Mouse (Mus musculus): ENCODE results near the gene Ccdc77. TPM values are rescaled to one million over a fixed set of nuclear protein-coding genes. Genes with fewer than 3 reads are reported as not detected.
A peak's percentile ranks its signal among the peaks of the same experiment; 100 is the strongest.

Gene Ccdc77
- 17.6 and 22.7 TPM in 2 replicates for polyA plus RNA-seq (2014; fragmentation: Nextera tagmentation; extraction: Ambion mirVana)

DNA sequence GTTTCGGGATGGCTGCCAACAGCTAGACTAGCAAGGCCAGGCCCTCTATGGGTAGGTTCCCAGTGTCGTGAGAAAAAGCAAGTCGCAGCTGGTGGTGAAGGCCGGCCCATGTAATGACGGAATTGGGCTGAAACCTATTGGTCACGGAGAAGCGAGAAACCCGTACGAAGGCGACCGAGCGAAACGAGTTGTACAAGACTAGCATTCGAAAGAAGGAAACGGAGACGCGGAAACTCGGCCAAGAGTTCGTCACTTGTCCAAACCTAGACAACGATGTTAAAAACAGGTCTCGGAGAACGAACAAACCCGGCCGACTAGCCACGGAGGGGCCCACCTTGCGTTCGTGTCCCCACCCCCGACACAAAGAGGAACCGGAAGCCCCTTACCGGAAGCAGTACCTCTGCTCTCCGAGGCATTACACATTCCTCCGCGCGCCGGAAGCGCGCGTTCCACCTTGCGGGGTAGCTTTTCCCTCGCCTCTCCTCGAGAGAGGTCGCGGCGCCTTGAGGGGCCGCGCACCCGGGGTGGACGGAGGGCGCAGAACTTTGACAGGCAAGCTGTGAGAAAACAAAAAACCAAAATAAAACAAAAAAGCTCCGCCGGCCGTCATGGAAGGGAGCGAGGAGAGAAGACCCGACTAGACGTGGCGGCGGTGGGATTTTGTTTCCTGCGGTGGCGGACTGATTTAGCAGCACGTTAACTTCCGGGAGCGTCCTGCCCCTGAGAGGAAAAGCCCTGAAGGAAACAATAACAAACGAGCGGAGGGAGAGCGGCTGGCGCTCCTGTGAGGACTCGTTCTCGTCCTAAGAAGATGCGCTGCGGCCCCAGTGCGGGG, at the start of gene Ccdc77, which contains the start of gene Kdm5a:
TSS of gene Ccdc77 (minus strand) at position 687 of the 835 bp plus-strand sequence.
TSS of gene Kdm5a (plus strand) at position 437 of the 835 bp plus-strand sequence.
- Histone ChIP-seq H3K36me3 (ENCODE audit: control insufficient read depth, insufficient read depth, low read length) (peaks cover 26% of the 10 kb centered on the region), H3K27ac (replicated peaks; ENCODE audit: low read depth, low read length) (peak within 1 kb of the TSS; percentile 94), H3K9me3 (ENCODE audit: control insufficient read depth, low read length) (no peaks in the 10 kb centered on the region), H3K9ac (ENCODE audit: low read depth, low read length) (peak within 1 kb of the TSS; percentile 90), H3K4me1 (ENCODE audit: control insufficient read depth, insufficient read depth, low read length) (peaks cover 15% of the 10 kb centered on the region), H3K4me3 (ENCODE audit: low read depth, low read length) (peak within 1 kb of the TSS; percentile 87), H3K27me3 (replicated peaks; ENCODE audit: control insufficient read depth, insufficient read depth, low read length) (no peaks in the 10 kb centered on the region), H3K4me2 (ENCODE audit: low read depth, low read length) (peak within 1 kb of the TSS; percentile 82)
- WGBS, result under 1% methylated on average over 70 of the region's 71 CpGs
- DNase-seq (ENCODE audit: low spot score), result peak; percentile 98
- ATAC-seq (ENCODE audit: low read depth), result peak; percentile 97

DNA sequence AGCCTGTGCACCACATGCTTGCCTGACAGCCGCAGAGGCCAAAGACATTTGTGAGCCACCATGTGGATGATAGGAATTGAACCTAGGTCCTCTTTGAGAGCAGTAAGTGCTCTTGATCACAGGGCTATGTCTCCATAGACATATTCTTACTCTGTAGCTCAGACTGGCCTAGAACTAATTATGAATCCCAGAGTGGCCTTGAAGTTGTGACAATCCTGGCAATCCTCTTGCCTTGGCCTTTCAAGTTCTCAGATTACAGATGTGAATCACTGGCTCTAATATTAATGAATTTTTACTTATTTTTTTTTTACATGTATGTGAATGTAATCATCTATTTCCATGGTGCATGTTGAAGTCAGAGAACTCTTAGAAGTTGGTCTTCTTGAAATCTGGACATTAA, 39.8 kb upstream of the Ccdc77 start:
- Histone ChIP-seq H3K9ac (ENCODE audit: low read depth, low read length) (no peak overlapping the region), H3K36me3 (ENCODE audit: control insufficient read depth, insufficient read depth, low read length) (peaks cover 91% of the 10 kb centered on the region)
- ATAC-seq (ENCODE audit: low read depth), result no peak

DNA sequence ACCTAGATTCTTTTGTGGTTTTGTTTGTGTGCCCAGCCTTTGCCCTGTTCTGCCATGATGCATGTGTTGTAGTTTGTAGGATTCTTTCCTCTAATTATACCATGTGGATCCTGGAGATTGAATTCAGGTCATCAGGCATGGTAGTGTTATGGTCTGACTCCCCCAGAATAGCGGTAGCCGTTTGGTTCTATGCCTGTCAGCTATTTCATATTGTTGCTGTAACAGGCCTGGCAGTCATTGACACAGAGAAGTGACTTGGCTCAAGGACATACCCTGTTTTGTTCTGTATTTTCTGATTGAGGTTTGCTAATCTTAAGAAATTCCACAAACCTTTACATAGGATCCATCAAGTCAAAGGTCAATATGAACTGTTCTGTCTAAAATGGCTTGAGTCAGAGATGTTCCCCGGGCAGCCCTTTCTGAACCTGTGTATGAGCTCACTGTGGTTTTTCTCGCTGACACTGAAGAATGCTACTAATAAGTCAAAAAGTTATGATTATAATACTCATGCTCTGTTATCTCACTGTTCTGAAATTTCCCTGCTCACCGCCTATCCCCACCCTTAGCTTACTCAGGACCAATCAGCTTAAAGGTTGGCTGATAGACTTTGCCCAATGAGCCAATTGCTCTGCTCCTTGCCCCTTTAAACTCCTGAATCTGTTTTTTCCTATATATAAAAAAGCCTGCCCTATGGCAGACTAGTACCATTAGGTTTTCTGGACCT, 31.6 kb upstream of the Ccdc77 start:
- Histone ChIP-seq H3K4me1 (ENCODE audit: control insufficient read depth, insufficient read depth, low read length) (no peaks in the 10 kb centered on the region), H3K9me3 (ENCODE audit: control insufficient read depth, low read length) (no peaks in the 10 kb centered on the region), H3K27ac (replicated peaks; ENCODE audit: low read depth, low read length) (no peak overlapping the region), H3K36me3 (ENCODE audit: control insufficient read depth, insufficient read depth, low read length) (peaks cover 87% of the 10 kb centered on the region), H3K4me2 (ENCODE audit: low read depth, low read length) (no peak overlapping the region), H3K4me3 (ENCODE audit: low read depth, low read length) (no peak overlapping the region), H3K27me3 (replicated peaks; ENCODE audit: control insufficient read depth, insufficient read depth, low read length) (no peaks in the 10 kb centered on the region), H3K9ac (ENCODE audit: low read depth, low read length) (no peak overlapping the region)
- ATAC-seq (ENCODE audit: low read depth) (no peak), DNase-seq (ENCODE audit: low spot score) (no peak)
- 92% methylated on average over 5 of the region's 5 CpGs for WGBS

More for the DNA sequence above, 39.8 kb upstream of the Ccdc77 start:
- Histone ChIP-seq H3K4me1 (ENCODE audit: control insufficient read depth, insufficient read depth, low read length) (no peaks in the 10 kb centered on the region), H3K27ac (replicated peaks; ENCODE audit: low read depth, low read length) (no peak overlapping the region), H3K4me2 (ENCODE audit: low read depth, low read length) (no peak overlapping the region), H3K9me3 (ENCODE audit: control insufficient read depth, low read length) (no peaks in the 10 kb centered on the region), H3K4me3 (ENCODE audit: low read depth, low read length) (no peak overlapping the region), H3K27me3 (replicated peaks; ENCODE audit: control insufficient read depth, insufficient read depth, low read length) (no peaks in the 10 kb centered on the region)
- 97% methylated on average over 1 of the region's 1 CpGs for WGBS
- DNase-seq (ENCODE audit: low spot score), result no peak

DNA sequence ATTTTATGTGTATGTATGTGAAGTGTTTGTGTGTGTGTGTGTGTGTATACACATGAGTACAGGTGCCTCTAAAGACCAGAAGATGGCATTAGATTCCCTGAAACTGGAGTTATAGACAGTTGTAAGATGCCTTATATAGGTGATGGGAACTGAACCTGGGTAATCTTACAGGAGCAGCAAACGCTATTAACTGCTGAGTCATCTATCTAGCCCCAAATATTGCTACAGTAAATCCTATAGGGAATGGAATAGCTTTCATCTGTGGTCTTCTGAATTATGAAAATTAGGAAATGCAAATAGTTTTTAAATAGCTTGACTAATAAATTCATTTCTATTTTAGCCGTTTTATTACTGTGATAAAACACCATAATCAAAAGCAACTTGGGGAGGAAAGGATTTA, 28.6 kb upstream of the Ccdc77 start:
- DNase-seq (ENCODE audit: low spot score), result no peak
- Histone ChIP-seq H3K4me2 (ENCODE audit: low read depth, low read length) (no peak overlapping the region), H3K9me3 (ENCODE audit: control insufficient read depth, low read length) (no peaks in the 10 kb centered on the region), H3K27me3 (replicated peaks; ENCODE audit: control insufficient read depth, insufficient read depth, low read length) (no peaks in the 10 kb centered on the region), H3K27ac (replicated peaks; ENCODE audit: low read depth, low read length) (no peak overlapping the region), H3K4me1 (ENCODE audit: control insufficient read depth, insufficient read depth, low read length) (no peaks in the 10 kb centered on the region), H3K9ac (ENCODE audit: low read depth, low read length) (no peak overlapping the region), H3K36me3 (ENCODE audit: control insufficient read depth, insufficient read depth, low read length) (peaks cover 94% of the 10 kb centered on the region), H3K4me3 (ENCODE audit: low read depth, low read length) (no peak overlapping the region)
- no peak for ATAC-seq (ENCODE audit: low read depth)
- WGBS, result 93% methylated on average over 2 of the region's 2 CpGs

DNA sequence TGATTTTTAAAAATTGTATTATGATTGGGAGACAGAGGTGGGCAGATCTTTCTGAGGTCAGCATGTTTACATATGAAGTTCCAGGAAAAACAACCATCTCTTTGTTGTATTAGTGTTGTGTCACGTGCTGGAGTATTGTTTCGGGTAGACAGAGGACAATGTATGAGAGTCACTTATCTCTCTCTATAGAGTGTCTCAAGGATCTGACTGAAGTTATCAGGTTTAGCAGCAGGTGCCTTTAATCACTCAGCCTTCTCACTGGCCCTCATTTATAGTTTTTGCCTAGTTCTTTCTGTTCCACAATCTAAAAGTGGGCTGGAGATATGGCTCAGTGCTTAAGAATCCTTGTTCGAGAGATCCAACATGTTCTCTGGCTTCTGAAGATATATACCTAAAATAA, 25.9 kb upstream of the Ccdc77 start:
- Histone ChIP-seq H3K27ac (replicated peaks; ENCODE audit: low read depth, low read length) (no peak overlapping the region), H3K36me3 (ENCODE audit: control insufficient read depth, insufficient read depth, low read length) (peaks cover 83% of the 10 kb centered on the region), H3K9me3 (ENCODE audit: control insufficient read depth, low read length) (no peaks in the 10 kb centered on the region), H3K27me3 (replicated peaks; ENCODE audit: control insufficient read depth, insufficient read depth, low read length) (no peaks in the 10 kb centered on the region), H3K4me3 (ENCODE audit: low read depth, low read length) (no peak overlapping the region), H3K4me2 (ENCODE audit: low read depth, low read length) (no peak overlapping the region), H3K9ac (ENCODE audit: low read depth, low read length) (no peak overlapping the region), H3K4me1 (ENCODE audit: control insufficient read depth, insufficient read depth, low read length) (no peaks in the 10 kb centered on the region)
- no peak for ATAC-seq (ENCODE audit: low read depth)
- DNase-seq (ENCODE audit: low spot score), result no peak
- 88% methylated on average over 3 of the region's 3 CpGs for WGBS

DNA sequence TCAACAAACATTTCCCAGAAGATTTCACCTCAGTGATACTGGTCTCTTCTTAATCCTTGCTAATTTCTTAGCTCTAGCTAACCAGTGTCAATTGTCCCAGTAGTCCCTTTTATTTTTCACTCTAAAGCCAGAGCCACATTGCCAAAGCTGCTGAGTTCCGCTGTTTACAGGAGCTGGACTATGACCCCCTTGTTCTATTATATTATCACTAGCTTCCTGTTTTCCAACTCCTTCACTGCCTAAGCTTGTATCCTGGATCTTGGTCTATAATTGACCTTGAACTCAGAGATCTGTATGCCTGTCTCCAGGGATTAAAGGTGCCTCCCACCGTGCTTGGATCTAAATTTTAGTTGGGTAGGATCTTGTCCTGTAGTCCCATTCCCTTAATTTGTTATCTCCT, 12.6 kb upstream of the Ccdc77 start:
- ATAC-seq (ENCODE audit: low read depth) (no peak), DNase-seq (ENCODE audit: low spot score) (no peak)
- Histone ChIP-seq H3K4me1 (ENCODE audit: control insufficient read depth, insufficient read depth, low read length) (no peaks in the 10 kb centered on the region), H3K4me3 (ENCODE audit: low read depth, low read length) (no peak overlapping the region), H3K27ac (replicated peaks; ENCODE audit: low read depth, low read length) (no peak overlapping the region), H3K4me2 (ENCODE audit: low read depth, low read length) (no peak overlapping the region), H3K27me3 (replicated peaks; ENCODE audit: control insufficient read depth, insufficient read depth, low read length) (no peaks in the 10 kb centered on the region), H3K36me3 (ENCODE audit: control insufficient read depth, insufficient read depth, low read length) (peaks cover 86% of the 10 kb centered on the region), H3K9ac (ENCODE audit: low read depth, low read length) (no peak overlapping the region), H3K9me3 (ENCODE audit: control insufficient read depth, low read length) (0 out of 2 replicates have a peak, but pooled peaks cover 3% of the 10 kb centered on the region)
- WGBS, result 97% methylated on average over 2 of the region's 2 CpGs

DNA sequence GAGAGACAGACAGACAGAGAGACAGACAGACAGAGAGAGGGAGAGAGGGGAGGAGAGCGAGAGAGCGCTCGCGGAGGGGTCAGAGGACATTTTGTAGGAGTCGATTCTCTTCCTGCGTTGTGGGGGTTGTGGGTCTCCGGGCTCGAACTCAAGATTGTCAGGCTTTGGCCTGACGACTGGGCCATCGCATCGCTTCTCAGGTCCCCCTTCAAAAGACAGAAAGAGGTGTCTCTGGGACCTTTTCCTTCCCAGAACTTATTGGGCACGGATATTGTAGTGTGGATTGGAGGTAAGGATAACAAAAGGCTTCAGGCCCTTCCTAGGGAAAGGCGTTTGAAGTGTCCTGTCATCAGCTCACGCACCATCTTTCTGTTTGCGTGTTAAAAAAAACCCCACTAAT, 877 bp upstream of the Ccdc77 start:
- WGBS, result 3% methylated on average over 15 of the region's 15 CpGs

DNA sequence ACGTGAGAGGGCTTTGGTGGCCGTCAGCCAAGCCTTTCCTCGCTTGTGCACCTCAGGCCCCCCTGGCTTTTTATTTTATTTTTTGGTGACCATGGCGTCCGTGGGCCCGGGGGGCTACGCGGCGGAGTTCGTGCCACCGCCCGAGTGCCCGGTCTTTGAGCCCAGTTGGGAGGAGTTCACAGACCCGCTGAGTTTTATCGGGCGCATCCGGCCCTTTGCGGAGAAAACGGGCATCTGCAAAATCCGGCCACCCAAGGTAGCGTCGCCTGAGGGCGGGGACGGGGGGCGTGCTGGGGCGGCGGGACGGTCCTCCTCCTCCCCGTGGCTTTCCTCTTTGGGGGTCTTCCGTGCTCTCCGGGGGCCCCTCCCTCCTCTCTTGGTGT, 340 bp upstream of the Ccdc77 start:
- Histone ChIP-seq H3K27me3 (replicated peaks; ENCODE audit: control insufficient read depth, insufficient read depth, low read length) (no peaks in the 10 kb centered on the region), H3K27ac (replicated peaks; ENCODE audit: low read depth, low read length) (peak overlapping the region; percentile 94), H3K36me3 (ENCODE audit: control insufficient read depth, insufficient read depth, low read length) (peaks cover 32% of the 10 kb centered on the region), H3K4me1 (ENCODE audit: control insufficient read depth, insufficient read depth, low read length) (peaks cover 15% of the 10 kb centered on the region), H3K9ac (ENCODE audit: low read depth, low read length) (peak overlapping the region; percentile 90), H3K4me2 (ENCODE audit: low read depth, low read length) (peak overlapping the region; percentile 82), H3K4me3 (ENCODE audit: low read depth, low read length) (peak overlapping the region; percentile 87), H3K9me3 (ENCODE audit: control insufficient read depth, low read length) (no peaks in the 10 kb centered on the region)
- no peak for ATAC-seq (ENCODE audit: low read depth)
- 1% methylated on average over 28 of the region's 31 CpGs for WGBS
- DNase-seq (ENCODE audit: low spot score), result peak; percentile 1

More for the DNA sequence above, 877 bp upstream of the Ccdc77 start:
- peak overlapping the region; percentile 90 for H3K9ac ChIP-seq (ENCODE audit: low read depth, low read length)
- peak overlapping the region; percentile 94; the same call in 1 of the 2 replicates for H3K27ac ChIP-seq (replicated peaks; ENCODE audit: low read depth, low read length)
- H3K4me3 ChIP-seq (ENCODE audit: low read depth, low read length), result peak overlapping the region; percentile 87
- ATAC-seq (ENCODE audit: low read depth) (no peak), DNase-seq (ENCODE audit: low spot score) (peak; percentile 3)
- no peaks in the 10 kb centered on the region for H3K9me3 ChIP-seq (ENCODE audit: control insufficient read depth, low read length)
- H3K36me3 ChIP-seq (ENCODE audit: control insufficient read depth, insufficient read depth, low read length), result peaks cover 37% of the 10 kb centered on the region
- H3K27me3 ChIP-seq (replicated peaks; ENCODE audit: control insufficient read depth, insufficient read depth, low read length), result no peaks in the 10 kb centered on the region
- H3K4me1 ChIP-seq (ENCODE audit: control insufficient read depth, insufficient read depth, low read length), result peaks cover 15% of the 10 kb centered on the region
- H3K4me2 ChIP-seq (ENCODE audit: low read depth, low read length), result peak overlapping the region; percentile 82
